26 mouse cellular contexts compared by ENCODE assay signal in genomic region chr7:71440330-71441240, GRCm38 (mm10).
DNase-seq lines count a peak whose midpoint lies in the region; ATAC-seq lines count a peak whose summit lies in the region.
"Had no signal": no experiment of that assay in that cellular context is flagged by ENCODE, and none has a peak within 500 bp of the region (broad histone marks: within the 10 kb centered on the region; RNA-seq: fewer than 3 reads in every experiment).

No protein-coding gene starts in this region.

- peak; percentile 9 for DNase-seq in embryo, embryonic 10 days (ENCODE audit: low spot score)
- DNase-seq in embryo, embryonic 9.5 days (ENCODE audit: extremely low spot score) = no peak
- peak; percentile 19 for DNase-seq in embryonic facial prominence, embryonic 10.5 days (ENCODE audit: low spot score)
- DNase-seq in lung, postnatal 36 days = peak; percentile 67
- no peak for DNase-seq in right cerebral cortex, postnatal 10 days (ENCODE audit: low spot score in 2 of 2)
- no peak for DNase-seq in left cerebral cortex, adult 8-10 months (ENCODE audit: low spot score in 2 of 2)
- no peak for DNase-seq in spleen, postnatal 36 days (ENCODE audit: low spot score in 2 of 2)
- DNase-seq: adrenal gland, postnatal 10 days; cerebellum, adult 9-10 months; cerebellum, postnatal 36 days; heart, postnatal 14 days; kidney, adult 2 months; layer of hippocampus, postnatal 36 days; liver; thymus, postnatal 14 days had no signal

- H3K9me3 ChIP-seq in embryonic facial prominence, embryonic 10.5 days = no peaks in the 10 kb centered on the region
- H3K9me3 ChIP-seq in lung, embryonic 16.5 days (ENCODE audit: control insufficient read depth, low read length) = no peaks in the 10 kb centered on the region
- H3K9me3 ChIP-seq: embryonic facial prominence, embryonic 12.5 days; hindbrain, embryonic 10.5 days; intestine, embryonic 15.5 days; liver, embryonic 15.5 days had no signal

- H3K4me1 ChIP-seq in embryonic facial prominence, embryonic 10.5 days = no peaks in the 10 kb centered on the region
- no peaks in the 10 kb centered on the region for H3K4me1 ChIP-seq in lung, embryonic 16.5 days (replicated peaks; ENCODE audit: control insufficient read depth, insufficient read depth, low read length)
- H3K4me1 ChIP-seq: embryonic facial prominence, embryonic 12.5 days; hindbrain, embryonic 10.5 days; intestine, embryonic 15.5 days; liver, embryonic 15.5 days had no signal

- H3K27me3 ChIP-seq in embryonic facial prominence, embryonic 10.5 days (replicated peaks; ENCODE audit: low read depth, poor library complexity, severe bottlenecking) = no peaks in the 10 kb centered on the region
- no peaks in the 10 kb centered on the region for H3K27me3 ChIP-seq in lung, embryonic 16.5 days (ENCODE audit: control insufficient read depth, insufficient read depth, low read depth, low read length)
- H3K27me3 ChIP-seq: CH12.LX; embryonic facial prominence, embryonic 12.5 days; intestine, embryonic 15.5 days; liver, embryonic 15.5 days; Patski had no signal

- no peaks in the 10 kb centered on the region for H3K36me3 ChIP-seq in embryonic facial prominence, embryonic 10.5 days (replicated peaks)
- no peaks in the 10 kb centered on the region for H3K36me3 ChIP-seq in lung, embryonic 16.5 days (ENCODE audit: control insufficient read depth, insufficient read depth, low read length)
- H3K36me3 ChIP-seq: embryonic facial prominence, embryonic 12.5 days; hindbrain, embryonic 10.5 days; intestine, embryonic 15.5 days; liver, embryonic 15.5 days had no signal

- H3K9ac ChIP-seq in lung, embryonic 16.5 days (ENCODE audit: low read length) = no peak overlapping the region
- H3K9ac ChIP-seq: embryonic facial prominence, embryonic 12.5 days; intestine, embryonic 15.5 days; liver, embryonic 15.5 days had no signal

- ATAC-seq in lung, embryonic 16.5 days (ENCODE audit: low read depth) = peak; percentile 90
- ATAC-seq: forebrain, embryonic 16.5 days; hindbrain, postnatal 0 days; intestine, embryonic 15.5 days; midbrain, embryonic 16.5 days; Patski had no signal

- H3K27ac ChIP-seq in embryonic facial prominence, embryonic 10.5 days (replicated peaks) = no peak overlapping the region
- H3K27ac ChIP-seq in lung, embryonic 16.5 days (ENCODE audit: low read length) = peak overlapping the region; percentile 48
- H3K27ac ChIP-seq: embryonic facial prominence, embryonic 12.5 days; hindbrain, embryonic 10.5 days; hindbrain, postnatal 0 days; intestine, embryonic 15.5 days; liver, embryonic 15.5 days had no signal

- H3K4me3 ChIP-seq in embryonic facial prominence, embryonic 10.5 days = no peak overlapping the region
- H3K4me3 ChIP-seq in lung, embryonic 16.5 days (ENCODE audit: low read length) = no peak overlapping the region
- H3K4me3 ChIP-seq: embryonic facial prominence, embryonic 12.5 days; hindbrain, embryonic 10.5 days; intestine, embryonic 15.5 days; liver, embryonic 15.5 days had no signal

- WGBS in embryonic facial prominence, embryonic 10.5 days = 65% methylated on average over 11 of the region's 11 CpGs
- WGBS in lung, embryonic 16.5 days = 53% methylated on average over 11 of the region's 11 CpGs

- no peak overlapping the region for H3K4me2 ChIP-seq in lung, embryonic 16.5 days (ENCODE audit: low read depth, low read length)
- H3K4me2 ChIP-seq: embryonic facial prominence, embryonic 12.5 days; intestine, embryonic 15.5 days; liver, embryonic 15.5 days; midbrain, embryonic 11.5 days had no signal

Comparison
In these comparisons a context has a peak if more than half of its experiments do, and no peak if none do; other contexts are left out.
1. DNase-seq: peak in embryo, embryonic 10 days (single experiment), embryonic facial prominence, embryonic 10.5 days (single experiment) and lung, postnatal 36 days (single experiment); none in embryo, embryonic 9.5 days (single experiment), right cerebral cortex, postnatal 10 days (0 of 2), left cerebral cortex, adult 8-10 months (0 of 2) and spleen, postnatal 36 days (0 of 2).